38 mouse cellular contexts compared by ENCODE assay signal in genomic region chr12:104347091-104347490, GRCm38 (mm10). TPM values are rescaled to one million over a fixed set of nuclear protein-coding genes. Genes with fewer than 3 reads are reported as not detected.
"Had no signal": no experiment of that assay in that cellular context is flagged by ENCODE, and none has a peak within 500 bp of the region (broad histone marks: within the 10 kb centered on the region; RNA-seq: fewer than 3 reads in every experiment).

No protein-coding gene starts in this region.

- H3K36me3 ChIP-seq: embryonic facial prominence, embryonic 10.5 days; embryonic facial prominence, embryonic 12.5 days; embryonic facial prominence, embryonic 13.5 days; embryonic facial prominence, embryonic 15.5 days; forebrain, embryonic 12.5 days had no signal

- H3K27ac ChIP-seq: embryonic facial prominence, embryonic 10.5 days; embryonic facial prominence, embryonic 12.5 days; embryonic facial prominence, embryonic 13.5 days; embryonic facial prominence, embryonic 15.5 days; forebrain, embryonic 12.5 days; forebrain, embryonic 13.5 days; gastrocnemius, adult 2 months; heart, adult 2 months had no signal

- ATAC-seq: forebrain, embryonic 13.5 days; forebrain, embryonic 14.5 days; forebrain, embryonic 16.5 days; forebrain, postnatal 0 days had no signal

- H3K4me3 ChIP-seq: embryonic facial prominence, embryonic 10.5 days; embryonic facial prominence, embryonic 12.5 days; embryonic facial prominence, embryonic 13.5 days; embryonic facial prominence, embryonic 15.5 days; erythroblast, embryonic 14.5 days; forebrain, embryonic 12.5 days; forebrain, embryonic 13.5 days; gastrocnemius, adult 2 months; heart, adult 2 months had no signal

- DNase-seq: cerebellum, adult 2 months; cerebellum, adult 8-10 months; cerebellum, adult 9-10 months; cerebellum, adult 9-11 months; cerebellum, postnatal 10 days; cerebellum, postnatal 14 days; cerebellum, postnatal 25 days; cerebellum, postnatal 36 days; embryo, embryonic 11 days; forebrain, postnatal 0 days; gastrocnemius, adult 2 months; gastrocnemius, postnatal 10 days; gastrocnemius, postnatal 14 days; gastrocnemius, postnatal 25 days; gastrocnemius, postnatal 36 days; heart, adult 18-20 months; heart, adult 2 months had no signal

- H3K4me1 ChIP-seq: embryonic facial prominence, embryonic 10.5 days; embryonic facial prominence, embryonic 12.5 days; embryonic facial prominence, embryonic 13.5 days; embryonic facial prominence, embryonic 15.5 days; forebrain, embryonic 12.5 days; forebrain, embryonic 13.5 days had no signal

- H3K9ac ChIP-seq: embryonic facial prominence, embryonic 12.5 days; embryonic facial prominence, embryonic 13.5 days; embryonic facial prominence, embryonic 15.5 days; forebrain, embryonic 12.5 days; forebrain, embryonic 13.5 days; forebrain, postnatal 0 days had no signal

- H3K4me2 ChIP-seq: embryonic facial prominence, embryonic 12.5 days; embryonic facial prominence, embryonic 13.5 days; embryonic facial prominence, embryonic 15.5 days; forebrain, embryonic 12.5 days; forebrain, embryonic 13.5 days had no signal

- H3K9me3 ChIP-seq: embryonic facial prominence, embryonic 10.5 days; embryonic facial prominence, embryonic 12.5 days; embryonic facial prominence, embryonic 13.5 days; embryonic facial prominence, embryonic 15.5 days; forebrain, embryonic 12.5 days; forebrain, embryonic 13.5 days had no signal

- H3K27me3 ChIP-seq: embryonic facial prominence, embryonic 12.5 days; embryonic facial prominence, embryonic 13.5 days; embryonic facial prominence, embryonic 15.5 days; forebrain, embryonic 12.5 days; forebrain, embryonic 13.5 days had no signal

RNA-seq across cellular contexts. Expression of gene Serpina3k, which starts 8.8 kb away (rescaled TPM):
- total RNA-seq: common myeloid progenitor, adult 5-6 weeks; forebrain, postnatal 0 days; gastrocnemius, postnatal 14 days; granulocyte monocyte progenitor cell, adult 5-6 weeks; heart, adult 18-20 months had no signal
- polyA plus RNA-seq: cerebellum, adult 2 months; cortical plate, adult 2 months; embryonic facial prominence, embryonic 10.5 days; embryonic facial prominence, embryonic 11.5 days; embryonic facial prominence, embryonic 12.5 days; embryonic facial prominence, embryonic 13.5 days; embryonic facial prominence, embryonic 14.5 days; embryonic facial prominence, embryonic 15.5 days; erythroblast, embryonic 14.5 days; forebrain, embryonic 11.5 days; forebrain, embryonic 12.5 days; forebrain, embryonic 13.5 days; forebrain, embryonic 14.5 days; forebrain, embryonic 16.5 days; forebrain, postnatal 0 days; frontal cortex, adult 2 months; heart, adult 2 months had no signal

RNA-seq across cellular contexts. Expression of gene Serpina3m, which starts 8.8 kb away (rescaled TPM):
- total RNA-seq: common myeloid progenitor, adult 5-6 weeks; forebrain, postnatal 0 days; gastrocnemius, adult 2 months; gastrocnemius, postnatal 14 days; granulocyte monocyte progenitor cell, adult 5-6 weeks; heart, adult 2 months had no signal
- polyA plus RNA-seq: cerebellum, adult 2 months; cortical plate, adult 2 months; embryonic facial prominence, embryonic 10.5 days; embryonic facial prominence, embryonic 11.5 days; embryonic facial prominence, embryonic 12.5 days; embryonic facial prominence, embryonic 13.5 days; embryonic facial prominence, embryonic 14.5 days; embryonic facial prominence, embryonic 15.5 days; erythroblast, embryonic 14.5 days; forebrain, embryonic 11.5 days; forebrain, embryonic 12.5 days; forebrain, embryonic 13.5 days; forebrain, embryonic 14.5 days; forebrain, embryonic 16.5 days; forebrain, postnatal 0 days; frontal cortex, adult 2 months; heart, adult 2 months had no signal

RNA-seq across cellular contexts. Expression of gene Serpina3j, which starts 32.7 kb away (rescaled TPM):
- total RNA-seq: common myeloid progenitor, adult 5-6 weeks; forebrain, postnatal 0 days; gastrocnemius, adult 18-20 months; gastrocnemius, adult 2 months; gastrocnemius, adult 8-10 months; gastrocnemius, postnatal 10 days; gastrocnemius, postnatal 14 days; gastrocnemius, postnatal 25 days; gastrocnemius, postnatal 36 days; gastrocnemius, postnatal 4 days; granulocyte monocyte progenitor cell, adult 5-6 weeks; heart, adult 18-20 months; heart, adult 2 months; heart, adult 8-10 months had no signal
- polyA plus RNA-seq: cerebellum, adult 2 months; cortical plate, adult 2 months; embryonic facial prominence, embryonic 10.5 days; embryonic facial prominence, embryonic 11.5 days; embryonic facial prominence, embryonic 12.5 days; embryonic facial prominence, embryonic 13.5 days; erythroblast, embryonic 14.5 days; forebrain, embryonic 11.5 days; forebrain, embryonic 12.5 days; forebrain, embryonic 13.5 days; forebrain, embryonic 14.5 days; forebrain, embryonic 16.5 days; forebrain, postnatal 0 days; frontal cortex, adult 2 months; gonadal fat pad, adult 2 months; heart, adult 2 months had no signal

RNA-seq across cellular contexts. Expression of gene Serpina3n, which starts 59.4 kb away (rescaled TPM):
- total RNA-seq: common myeloid progenitor, adult 5-6 weeks; granulocyte monocyte progenitor cell, adult 5-6 weeks had no signal
- polyA plus RNA-seq: embryonic facial prominence, embryonic 10.5 days; embryonic facial prominence, embryonic 13.5 days; erythroblast, embryonic 14.5 days; forebrain, embryonic 11.5 days; forebrain, embryonic 12.5 days; forebrain, embryonic 13.5 days; forebrain, embryonic 14.5 days; forebrain, embryonic 16.5 days had no signal
